Mouse (Mus musculus) brain, embryonic 14.5 days (tissue): ENCODE measurements around the gene Lrrc74a.

Experiments used
- CTCF ChIP-seq: fragments of 200-500 bp; IDR thresholded peaks from 2 replicates; pipeline ENCODE4 v1.5.1; 2012; ENCODE audit warnings: inconsistent platforms, mild to moderate bottlenecking, moderate library complexity, borderline replicate concordance; ENCODE audit not compliant: insufficient read depth, insufficient read length; ENCODE audit errors: extremely low read depth
- POLR2A ChIP-seq: fragments of 200-500 bp; IDR thresholded peaks from 2 replicates; pipeline ENCODE4 v1.6.1; 2012; ENCODE audit warnings: mild to moderate bottlenecking, inconsistent platforms, borderline replicate concordance; ENCODE audit not compliant: poor library complexity, insufficient read depth, insufficient read length, severe bottlenecking; ENCODE audit errors: extremely low read depth

DNA sequence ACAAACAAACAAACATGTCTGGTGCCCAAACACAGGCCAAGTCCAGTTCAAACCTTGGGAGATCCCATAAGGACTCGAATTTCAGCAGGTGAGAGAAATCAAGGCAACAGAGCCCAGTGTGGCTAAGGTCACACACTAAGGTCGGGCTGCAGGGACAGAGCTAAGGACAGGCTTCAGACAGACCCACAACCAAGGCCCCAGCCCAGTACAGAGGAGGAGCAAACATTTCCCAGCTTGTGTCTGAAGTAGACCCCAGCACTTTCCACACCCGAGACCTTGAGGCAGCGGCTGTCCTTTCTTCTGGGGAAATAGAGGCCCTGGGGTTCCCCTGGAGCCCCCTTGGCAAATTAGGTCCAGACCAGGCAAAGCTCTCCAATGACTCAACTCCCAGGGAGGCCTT is 66.2 kb downstream of the Lrrc74a start:
- TF ChIP-seq POLR2A (no peak), CTCF (no peak)
